Mouse (Mus musculus) urinary bladder, postnatal 14 days (tissue): ENCODE data around the gene Dnal1.
A peak's percentile ranks its signal among the peaks of the same experiment; 100 is the strongest.

Experiments
- DNase-seq: peaks from one replicate; pipeline ENCODE4 v3.0.0; 2021; ENCODE audit warnings: low spot score

The Dnal1 gene

GRCm38 (mm10) chr12:84163133-84163532 is 49.0 kb downstream of the Dnal1 start:
- DNase-seq, result no peak

- DNase-seq, result no peak
Observed at GRCm38 (mm10) chr12:84163586-84164110, 49.5 kb downstream of the Dnal1 start.

GRCm38 (mm10) chr12:84165631-84166373 is 51.6 kb downstream of the Dnal1 start:
- no peak for DNase-seq

- no peak for DNase-seq
Observed at GRCm38 (mm10) chr12:84170610-84171009, 56.4 kb downstream of the Dnal1 start.

- no peak for DNase-seq
Observed at GRCm38 (mm10) chr12:84172216-84172615, 58.0 kb downstream of the Dnal1 start.

GRCm38 (mm10) chr12:84172862-84173261 is 58.7 kb downstream of the Dnal1 start:
- no peak for DNase-seq

GRCm38 (mm10) chr12:84173309-84173915 is 59.2 kb downstream of the Dnal1 start:
- no peak for DNase-seq

GRCm38 (mm10) chr12:84174190-84174811 is 60.1 kb downstream of the Dnal1 start:
- peak; percentile 61 for DNase-seq

GRCm38 (mm10) chr12:84174871-84175270 is 60.7 kb downstream of the Dnal1 start:
- DNase-seq, result peak; percentile 96

GRCm38 (mm10) chr12:84175659-84176061 is 61.5 kb downstream of the Dnal1 start:
- DNase-seq, result peak; percentile 93

- DNase-seq, result no peak
Observed at GRCm38 (mm10) chr12:84176126-84176769, 62.1 kb downstream of the Dnal1 start.

GRCm38 (mm10) chr12:84176886-84177765 is 63.0 kb downstream of the Dnal1 start:
- no peak for DNase-seq

GRCm38 (mm10) chr12:84178052-84178451 is 63.9 kb downstream of the Dnal1 start:
- peak; percentile 20 for DNase-seq

- no peak for DNase-seq
Observed at GRCm38 (mm10) chr12:84178652-84179445, 64.7 kb downstream of the Dnal1 start.

GRCm38 (mm10) chr12:84180090-84180489 is 65.9 kb downstream of the Dnal1 start:
- DNase-seq, result no peak

- peak; percentile 86 for DNase-seq
Observed at GRCm38 (mm10) chr12:84180701-84181435, 66.7 kb downstream of the Dnal1 start.

GRCm38 (mm10) chr12:84181999-84182398 is 67.8 kb downstream of the Dnal1 start:
- DNase-seq, result no peak

- no peak for DNase-seq
Observed at GRCm38 (mm10) chr12:84184979-84185378, 70.8 kb downstream of the Dnal1 start.

GRCm38 (mm10) chr12:84185547-84185946 is 71.4 kb downstream of the Dnal1 start:
- no peak for DNase-seq

- DNase-seq, result no peak
Observed at GRCm38 (mm10) chr12:84186536-84186935, 72.4 kb downstream of the Dnal1 start.
